Mouse (Mus musculus): ENCODE measurements around the gene Gm39566. TPM values are rescaled to one million over a fixed set of nuclear protein-coding genes. Genes with fewer than 3 reads are reported as not detected.

The Gm39566 gene
- polyA plus RNA-seq, 1 experiment from 2014 or later = not detected

GRCm38 (mm10) chr11:69818871-69819270 is 3.8 kb upstream of the Gm39566 start:
- 93% methylated on average over 8 of the region's 8 CpGs for WGBS
- H3K27me3 ChIP-seq (ENCODE audit: control insufficient read depth, insufficient read depth, low read length) = no peaks in the 10 kb centered on the region
- H3K4me2 ChIP-seq (ENCODE audit: low read length) = no peak overlapping the region
- H3K9ac ChIP-seq (replicated peaks; ENCODE audit: low read length) = no peak overlapping the region
- H3K27ac ChIP-seq (replicated peaks; ENCODE audit: low read depth, low read length) = no peak overlapping the region
- no peak overlapping the region for H3K4me3 ChIP-seq (replicated peaks; ENCODE audit: low read depth, low read length)
- DNase-seq = no peak
- no peak for ATAC-seq (ENCODE audit: low FRiP score, low TSS enrichment)
- no peaks in the 10 kb centered on the region for H3K4me1 ChIP-seq (ENCODE audit: control insufficient read depth, insufficient read depth, low read length)
- H3K9me3 ChIP-seq (ENCODE audit: control insufficient read depth, low read length) = 0 out of 2 replicates have a peak, but pooled peaks cover 7% of the 10 kb centered on the region
- H3K36me3 ChIP-seq (ENCODE audit: control insufficient read depth, insufficient read depth, low read length) = peaks cover 1% of the 10 kb centered on the region

DNA sequence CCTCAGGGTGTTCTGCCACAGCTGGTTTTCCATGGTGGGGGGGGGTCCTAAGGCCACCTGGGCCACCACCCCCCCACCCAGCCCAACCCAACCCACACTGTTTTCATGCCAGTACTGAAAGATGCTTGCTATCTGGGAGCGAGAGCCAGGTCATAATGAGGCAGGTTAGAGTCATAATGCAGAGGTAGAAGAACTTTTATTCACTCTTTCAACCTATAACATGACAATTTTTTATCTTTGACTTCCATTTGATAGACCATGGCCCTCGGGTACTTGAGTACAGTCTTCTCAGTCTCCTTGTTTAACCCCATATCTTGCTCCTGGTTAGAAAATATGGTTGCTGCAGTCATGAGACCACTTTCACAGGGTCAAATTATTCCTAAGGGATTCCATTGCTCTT is 3.3 kb upstream of the Gm39566 start, which contains the start of gene Spem2:
Spem2 (minus strand) TSS at position 101 of the 400 bp plus-strand sequence.
- 80% methylated on average over 2 of the region's 2 CpGs for WGBS
- ATAC-seq (ENCODE audit: low FRiP score, low TSS enrichment) = no peak
- H3K9me3 ChIP-seq (ENCODE audit: control insufficient read depth, low read length) = 0 out of 2 replicates have a peak, but pooled peaks cover 7% of the 10 kb centered on the region
- H3K4me2 ChIP-seq (ENCODE audit: low read length) = no peak within 1 kb of the TSS
- no peak within 1 kb of the TSS for H3K27ac ChIP-seq (replicated peaks; ENCODE audit: low read depth, low read length)
- H3K27me3 ChIP-seq (ENCODE audit: control insufficient read depth, insufficient read depth, low read length) = no peaks in the 10 kb centered on the region
- no peaks in the 10 kb centered on the region for H3K4me1 ChIP-seq (ENCODE audit: control insufficient read depth, insufficient read depth, low read length)
- H3K4me3 ChIP-seq (replicated peaks; ENCODE audit: low read depth, low read length) = no peak within 1 kb of the TSS
- no peak for DNase-seq
- H3K9ac ChIP-seq (replicated peaks; ENCODE audit: low read length) = no peak within 1 kb of the TSS
- no peaks in the 10 kb centered on the region for H3K36me3 ChIP-seq (ENCODE audit: control insufficient read depth, insufficient read depth, low read length)

GRCm38 (mm10) chr11:69816520-69816919 is 1.4 kb upstream of the Gm39566 start:
- ATAC-seq (ENCODE audit: low FRiP score, low TSS enrichment) (no peak), DNase-seq (no peak)
- Histone ChIP-seq H3K4me2 (ENCODE audit: low read length) (no peak overlapping the region), H3K9ac (replicated peaks; ENCODE audit: low read length) (no peak overlapping the region), H3K27me3 (ENCODE audit: control insufficient read depth, insufficient read depth, low read length) (no peaks in the 10 kb centered on the region), H3K4me3 (replicated peaks; ENCODE audit: low read depth, low read length) (no peak overlapping the region), H3K36me3 (ENCODE audit: control insufficient read depth, insufficient read depth, low read length) (no peaks in the 10 kb centered on the region), H3K4me1 (ENCODE audit: control insufficient read depth, insufficient read depth, low read length) (no peaks in the 10 kb centered on the region), H3K9me3 (ENCODE audit: control insufficient read depth, low read length) (0 out of 2 replicates have a peak, but pooled peaks cover 7% of the 10 kb centered on the region), H3K27ac (replicated peaks; ENCODE audit: low read depth, low read length) (no peak overlapping the region)
- 92% methylated on average over 12 of the region's 12 CpGs for WGBS

DNA sequence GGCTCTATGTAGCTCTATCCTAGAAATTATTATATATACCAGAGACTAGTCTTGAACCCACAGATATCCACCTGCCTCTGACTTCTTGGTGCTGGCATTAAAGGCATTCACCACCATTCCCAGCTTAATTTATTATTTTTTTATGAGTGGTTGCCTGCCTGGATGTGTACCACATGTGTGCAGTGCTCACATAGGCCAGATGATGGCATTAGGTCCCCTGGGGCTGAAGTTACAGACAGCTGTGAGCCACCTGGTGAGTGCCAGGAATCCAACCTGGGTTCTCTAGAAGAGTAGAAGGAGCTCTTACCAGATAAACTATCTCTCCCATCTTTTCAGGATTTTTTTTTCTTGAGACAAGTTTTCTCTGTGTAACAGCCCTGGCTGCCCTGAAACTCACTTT is 4.8 kb downstream of the Gm39566 start:
- Histone ChIP-seq H3K4me2 (ENCODE audit: low read length) (no peak overlapping the region), H3K9me3 (ENCODE audit: control insufficient read depth, low read length) (no peaks in the 10 kb centered on the region), H3K4me1 (ENCODE audit: control insufficient read depth, insufficient read depth, low read length) (no peaks in the 10 kb centered on the region), H3K36me3 (ENCODE audit: control insufficient read depth, insufficient read depth, low read length) (no peaks in the 10 kb centered on the region), H3K4me3 (replicated peaks; ENCODE audit: low read depth, low read length) (no peak overlapping the region), H3K27me3 (ENCODE audit: control insufficient read depth, insufficient read depth, low read length) (peaks cover 11% of the 10 kb centered on the region), H3K27ac (replicated peaks; ENCODE audit: low read depth, low read length) (no peak overlapping the region), H3K9ac (replicated peaks; ENCODE audit: low read length) (no peak overlapping the region)
- no peak for ATAC-seq (ENCODE audit: low FRiP score, low TSS enrichment)
- DNase-seq = no peak

DNA sequence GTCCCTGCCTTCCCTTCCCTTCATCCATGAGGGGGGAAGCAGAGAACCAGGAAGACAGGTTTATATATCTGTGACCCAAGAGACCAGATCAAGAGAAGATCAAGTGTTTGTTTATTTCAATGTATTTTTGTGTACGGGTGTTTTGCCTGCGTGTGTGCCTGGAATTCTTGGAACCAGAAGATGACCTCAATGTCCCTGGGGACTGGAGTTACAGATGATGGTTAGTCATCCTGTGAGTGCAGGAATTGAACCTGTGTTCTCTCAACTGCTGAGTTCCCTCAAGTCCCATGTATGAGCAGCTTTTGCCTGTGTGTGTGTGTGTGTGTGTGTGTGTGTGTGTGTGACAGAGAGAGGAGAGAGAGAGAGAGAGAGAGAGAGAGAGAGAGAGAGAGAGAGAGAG is 7.5 kb downstream of the Gm39566 start:
- Histone ChIP-seq H3K27ac (replicated peaks; ENCODE audit: low read depth, low read length) (no peak overlapping the region), H3K9me3 (ENCODE audit: control insufficient read depth, low read length) (no peaks in the 10 kb centered on the region), H3K9ac (replicated peaks; ENCODE audit: low read length) (no peak overlapping the region), H3K4me2 (ENCODE audit: low read length) (no peak overlapping the region), H3K4me1 (ENCODE audit: control insufficient read depth, insufficient read depth, low read length) (peaks cover 22% of the 10 kb centered on the region), H3K4me3 (replicated peaks; ENCODE audit: low read depth, low read length) (no peak overlapping the region), H3K27me3 (ENCODE audit: control insufficient read depth, insufficient read depth, low read length) (peaks cover 24% of the 10 kb centered on the region), H3K36me3 (ENCODE audit: control insufficient read depth, insufficient read depth, low read length) (no peaks in the 10 kb centered on the region)
- no peak for ATAC-seq (ENCODE audit: low FRiP score, low TSS enrichment)
- DNase-seq = no peak
- WGBS = 86% methylated on average over 2 of the region's 2 CpGs

DNA sequence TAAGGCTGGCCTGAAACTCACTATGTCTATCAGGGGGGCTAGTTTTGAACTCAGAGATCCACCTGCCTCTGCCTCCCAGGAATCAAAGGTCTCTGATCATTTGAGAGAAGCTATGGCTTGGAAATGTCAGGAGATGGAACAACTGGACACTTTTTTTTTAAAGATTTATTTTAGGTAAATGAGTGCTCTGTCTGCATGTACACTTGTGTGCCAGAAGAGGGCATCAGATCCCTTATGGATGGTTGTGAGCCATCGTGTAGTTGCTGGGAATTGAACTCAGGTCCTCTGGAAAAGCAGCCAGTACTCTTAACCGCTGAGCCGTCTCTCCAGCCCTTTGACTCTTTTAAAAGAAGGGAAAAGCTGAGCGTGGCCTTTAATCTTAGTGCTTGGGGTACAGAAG is 8.7 kb downstream of the Gm39566 start:
- ATAC-seq (ENCODE audit: low FRiP score, low TSS enrichment) (no peak), DNase-seq (no peak)
- peaks cover 34% of the 10 kb centered on the region for H3K4me1 ChIP-seq (ENCODE audit: control insufficient read depth, insufficient read depth, low read length)
- no peaks in the 10 kb centered on the region for H3K36me3 ChIP-seq (ENCODE audit: control insufficient read depth, insufficient read depth, low read length)
- WGBS = 78% methylated on average over 4 of the region's 4 CpGs
- H3K27ac ChIP-seq (replicated peaks; ENCODE audit: low read depth, low read length) = no peak overlapping the region
- no peaks in the 10 kb centered on the region for H3K9me3 ChIP-seq (ENCODE audit: control insufficient read depth, low read length)
- H3K4me2 ChIP-seq (ENCODE audit: low read length) = no peak overlapping the region
- H3K9ac ChIP-seq (replicated peaks; ENCODE audit: low read length) = no peak overlapping the region
- no peak overlapping the region for H3K4me3 ChIP-seq (replicated peaks; ENCODE audit: low read depth, low read length)
- peaks cover 24% of the 10 kb centered on the region for H3K27me3 ChIP-seq (ENCODE audit: control insufficient read depth, insufficient read depth, low read length)

GRCm38 (mm10) chr11:69804972-69805909 is 9.9 kb downstream of the Gm39566 start, which contains the start of gene Tmem102:
Gene Tmem102 (minus strand): TSS chr11:69805624.
- H3K36me3 ChIP-seq (ENCODE audit: control insufficient read depth, insufficient read depth, low read length) = no peaks in the 10 kb centered on the region
- peak within 1 kb of the TSS; percentile 97 for H3K4me2 ChIP-seq (ENCODE audit: low read length)
- DNase-seq (no peak), ATAC-seq (ENCODE audit: low FRiP score, low TSS enrichment) (no peak)
- H3K4me3 ChIP-seq (replicated peaks; ENCODE audit: low read depth, low read length) = no peak within 1 kb of the TSS
- no peak within 1 kb of the TSS for H3K27ac ChIP-seq (replicated peaks; ENCODE audit: low read depth, low read length)
- H3K9me3 ChIP-seq (ENCODE audit: control insufficient read depth, low read length) = no peaks in the 10 kb centered on the region
- H3K4me1 ChIP-seq (ENCODE audit: control insufficient read depth, insufficient read depth, low read length) = peaks cover 39% of the 10 kb centered on the region
- peaks cover 24% of the 10 kb centered on the region for H3K27me3 ChIP-seq (ENCODE audit: control insufficient read depth, insufficient read depth, low read length)
- no peak within 1 kb of the TSS for H3K9ac ChIP-seq (replicated peaks; ENCODE audit: low read length)
- WGBS = 6% methylated on average over 29 of the region's 29 CpGs

GRCm38 (mm10) chr11:69804652-69804940 is 10.5 kb downstream of the Gm39566 start:
- no peak overlapping the region for H3K27ac ChIP-seq (replicated peaks; ENCODE audit: low read depth, low read length)
- H3K4me3 ChIP-seq (replicated peaks; ENCODE audit: low read depth, low read length) = no peak overlapping the region
- no peaks in the 10 kb centered on the region for H3K9me3 ChIP-seq (ENCODE audit: control insufficient read depth, low read length)
- 5% methylated on average over 12 of the region's 12 CpGs for WGBS
- H3K4me1 ChIP-seq (ENCODE audit: control insufficient read depth, insufficient read depth, low read length) = peaks cover 41% of the 10 kb centered on the region
- H3K9ac ChIP-seq (replicated peaks; ENCODE audit: low read length) = no peak overlapping the region
- ATAC-seq (ENCODE audit: low FRiP score, low TSS enrichment) (no peak), DNase-seq (no peak)
- H3K27me3 ChIP-seq (ENCODE audit: control insufficient read depth, insufficient read depth, low read length) = peaks cover 24% of the 10 kb centered on the region
- H3K4me2 ChIP-seq (ENCODE audit: low read length) = peak overlapping the region; percentile 97
- no peaks in the 10 kb centered on the region for H3K36me3 ChIP-seq (ENCODE audit: control insufficient read depth, insufficient read depth, low read length)

All from midbrain, embryonic 14.5 days (tissue).